Mouse (Mus musculus): Measurements from ENCODE around the gene Vps11.

DNA sequence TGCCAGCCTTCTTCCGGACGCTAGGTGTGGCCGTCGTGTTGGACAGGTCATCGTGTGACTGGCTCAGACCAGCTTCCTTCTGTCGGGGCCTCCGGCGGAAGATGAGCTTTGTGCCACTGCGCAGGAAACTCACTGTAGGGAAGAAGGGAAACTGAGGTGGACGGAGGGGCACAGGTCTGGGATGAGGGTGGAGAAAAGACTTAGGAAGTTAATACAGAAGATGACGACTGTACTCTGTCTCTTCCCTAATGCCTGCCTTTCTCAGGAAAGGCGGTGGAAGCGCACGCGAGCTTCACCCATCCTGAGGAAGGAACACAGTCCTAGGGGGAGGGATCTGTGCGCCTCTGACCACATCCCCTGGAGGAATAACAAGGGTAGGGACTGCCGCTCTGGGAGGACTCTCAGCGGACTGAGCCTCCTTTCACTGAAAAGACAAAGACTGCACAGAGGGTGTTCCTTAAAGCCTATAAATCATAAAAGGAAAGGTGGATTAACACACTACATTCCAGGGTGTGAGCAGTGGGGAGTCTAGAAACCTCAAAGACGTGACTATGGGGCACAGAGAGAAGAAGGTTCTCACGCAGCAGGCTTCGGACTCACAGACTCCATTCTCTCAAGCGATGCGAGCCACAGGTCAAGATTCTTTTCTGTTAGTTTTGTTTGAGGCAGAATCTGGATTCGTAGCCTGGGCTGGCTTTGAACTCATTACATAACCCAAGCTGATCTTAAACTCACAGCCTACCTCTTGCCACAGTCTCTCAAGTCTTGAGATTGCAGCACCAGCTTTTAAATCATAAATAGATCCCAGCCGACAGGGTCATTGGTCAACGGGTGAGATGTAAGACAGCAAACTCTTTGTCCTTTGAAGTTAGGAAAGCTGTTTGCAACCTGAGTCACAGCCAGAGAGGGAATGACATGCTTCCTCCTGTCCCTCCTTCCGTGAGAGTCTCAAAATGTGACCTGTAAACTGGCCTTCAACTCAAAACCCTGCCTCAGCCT, 50.0 kb downstream of the Vps11 start:
- peak; percentile 33 for TF ChIP-seq CTCF (IDR thresholded peaks at IDR 0.05)
- TF ChIP-seq EP300 (IDR thresholded peaks at IDR 0.05; ENCODE audit: insufficient read depth, low read depth, low read length), result peak; percentile 78; the same call in 1 of the 2 replicates
- peak; percentile 91 for TF ChIP-seq POLR2A (IDR thresholded peaks at IDR 0.05; ENCODE audit: insufficient read depth, low read depth, low read length)

Measured in heart, adult 2 months (tissue).